Mouse (Mus musculus) olfactory bulb, adult 2 months (tissue): ENCODE results near the gene Cd34.

Source experiments
- CTCF ChIP-seq: fragments of 200-500 bp; IDR thresholded peaks from 2 replicates; pipeline ENCODE4 v1.5.1; 2012; ENCODE audit warnings: low read depth, mild to moderate bottlenecking, low read length, moderate library complexity; ENCODE audit not compliant: insufficient read depth
- POLR2A ChIP-seq: fragments of 200-500 bp; IDR thresholded peaks from 2 replicates; pipeline ENCODE4 v1.6.1; 2012; ENCODE audit warnings: mild to moderate bottlenecking, low read depth, low read length, moderate library complexity; ENCODE audit not compliant: insufficient read depth

DNA sequence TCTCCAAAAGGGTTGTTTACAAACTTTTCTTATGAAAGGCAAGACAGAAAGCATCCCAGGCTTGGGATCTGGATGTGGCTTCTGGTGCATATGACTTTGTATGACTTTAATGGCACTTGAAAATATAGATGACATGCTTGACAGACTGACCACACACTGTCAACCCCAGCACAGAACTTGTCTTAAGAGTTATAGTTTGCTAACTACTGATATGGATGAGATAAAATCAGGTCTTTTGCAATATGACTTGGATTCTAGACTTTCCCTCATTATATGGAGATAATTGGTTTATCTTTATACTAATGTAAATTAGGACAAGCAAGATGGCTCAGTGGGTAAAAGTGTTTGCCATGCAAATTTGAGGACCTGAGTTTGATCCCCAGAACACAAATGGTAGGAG, 4.3 kb downstream of the Cd34 start:
- TF ChIP-seq POLR2A (no peak), CTCF (no peak)
